Mouse (Mus musculus): ENCODE data around the gene Nfkbil1. TPM values are rescaled to one million over a fixed set of nuclear protein-coding genes. Genes with fewer than 3 reads are reported as not detected.

Nfkbil1 gene
- polyA plus RNA-seq (2015; fragmentation: Nextera tagmentation; extraction: Ambion mirVana): 15.2 and 18.3 TPM in 2 replicates

GRCm38 (mm10) chr17:35235614-35236389 is at the start of gene Nfkbil1:
Gene Nfkbil1 (minus strand): TSS chr17:35235792.

GRCm38 (mm10) chr17:35262664-35263522 is 27.3 kb upstream of the Nfkbil1 start, which contains the start of gene H2-D1:
Gene H2-D1 (plus strand): TSS chr17:35262730.

GRCm38 (mm10) chr17:35241305-35242014 is 5.9 kb upstream of the Nfkbil1 start, which contains the start of gene Ddx39b:
Gene Ddx39b (plus strand): TSS chr17:35241746.

GRCm38 (mm10) chr17:35233114-35233980 is 2.2 kb downstream of the Nfkbil1 start, which contains the start of gene Atp6v1g2:
Gene Atp6v1g2 (plus strand): TSS chr17:35233660.

GRCm38 (mm10) chr17:35220156-35220952 is 15.2 kb downstream of the Nfkbil1 start, which contains the start of gene Gm16181:
Gene Gm16181 (plus strand): TSS chr17:35220834.

GRCm38 (mm10) chr17:35204494-35205379 is 30.9 kb downstream of the Nfkbil1 start, which contains the start of gene Lta:
Gene Lta (minus strand): TSS chr17:35205351.

GRCm38 (mm10) chr17:35201787-35202186 is 33.8 kb downstream of the Nfkbil1 start, which contains the start of gene Tnf:
Gene Tnf (minus strand): TSS chr17:35202007.

GRCm38 (mm10) chr17:35193881-35194843 is 41.4 kb downstream of the Nfkbil1 start, which contains the start of gene Ltb:
Gene Ltb (plus strand): TSS chr17:35194439.

GRCm38 (mm10) chr17:35187959-35188610 is 47.5 kb downstream of the Nfkbil1 start, which contains the start of gene Lst1:
Gene Lst1 (minus strand): TSS chr17:35188439.

GRCm38 (mm10) chr17:35175968-35176367 is 59.6 kb downstream of the Nfkbil1 start, which contains the start of gene Aif1:
Gene Aif1 (minus strand): TSS chr17:35176068.

Small RNA genes within 50 kb of the gene (microRNA-seq; reads per million reads assigned to microRNA genes)
- gene Mir6973a (ENCODE audit: borderline replicate concordance, insufficient number of aligned reads): not detected
- gene Mir6974 (ENCODE audit: borderline replicate concordance, insufficient number of aligned reads): not detected
- gene Mir6975 (ENCODE audit: borderline replicate concordance, insufficient number of aligned reads): not detected
- not detected for gene Mir8094 (ENCODE audit: borderline replicate concordance, insufficient number of aligned reads)

Other genes starting within 250 kb of the Nfkbil1 start
- 31.9 and 37.8 TPM in 2 replicates for gene Vars, start 234.8 kb downstream of the Nfkbil1 start, polyA plus RNA-seq (2015; fragmentation: Nextera tagmentation; extraction: Ambion mirVana)
- 0.21 and 0.35 TPM in 2 replicates for gene Vwa7, start 219.2 kb downstream of the Nfkbil1 start, polyA plus RNA-seq (2015; fragmentation: Nextera tagmentation; extraction: Ambion mirVana)
- gene Sapcd1, start 207.8 kb downstream of the Nfkbil1 start, polyA plus RNA-seq (2015; fragmentation: Nextera tagmentation; extraction: Ambion mirVana): 4.2 and 6.4 TPM in 2 replicates
- gene Msh5, start 189.0 kb downstream of the Nfkbil1 start, polyA plus RNA-seq (2015; fragmentation: Nextera tagmentation; extraction: Ambion mirVana): 2.5 and 3.4 TPM in 2 replicates
- 309 and 357 TPM in 2 replicates for gene Clic1, start 185.8 kb downstream of the Nfkbil1 start, polyA plus RNA-seq (2015; fragmentation: Nextera tagmentation; extraction: Ambion mirVana)
- gene Ddah2, start 176.8 kb downstream of the Nfkbil1 start, polyA plus RNA-seq (2015; fragmentation: Nextera tagmentation; extraction: Ambion mirVana): 134 and 219 TPM in 2 replicates
- 0.19 and 0.61 TPM in 2 replicates for gene Ly6g6c, start 170.4 kb downstream of the Nfkbil1 start, polyA plus RNA-seq (2015; fragmentation: Nextera tagmentation; extraction: Ambion mirVana)
- gene Mpig6b, start 169.6 kb downstream of the Nfkbil1 start, polyA plus RNA-seq (2015; fragmentation: Nextera tagmentation; extraction: Ambion mirVana): 0.55 and 0.69 TPM in 2 replicates
- 0.12 and 0.55 TPM in 2 replicates for gene Ly6g6e, start 158.9 kb downstream of the Nfkbil1 start, polyA plus RNA-seq (2015; fragmentation: Nextera tagmentation; extraction: Ambion mirVana)
- gene Ly6g6d, start 157.7 kb downstream of the Nfkbil1 start, polyA plus RNA-seq (2015; fragmentation: Nextera tagmentation; extraction: Ambion mirVana): 1.4 and 2.1 TPM in 2 replicates
- gene Ly6g6f, start 150.2 kb downstream of the Nfkbil1 start, polyA plus RNA-seq (2015; fragmentation: Nextera tagmentation; extraction: Ambion mirVana): 0.22 and 0.73 TPM in 2 replicates
- gene Abhd16a, start 146.5 kb downstream of the Nfkbil1 start, polyA plus RNA-seq (2015; fragmentation: Nextera tagmentation; extraction: Ambion mirVana): 94.1 and 104 TPM in 2 replicates
- gene Ly6g5c, start 127.5 kb downstream of the Nfkbil1 start, polyA plus RNA-seq (2015; fragmentation: Nextera tagmentation; extraction: Ambion mirVana): not detected in 2 replicates
- gene Ly6g5b, start 120.4 kb downstream of the Nfkbil1 start, polyA plus RNA-seq (2015; fragmentation: Nextera tagmentation; extraction: Ambion mirVana): 0.30 and 0.47 TPM in 2 replicates
- 14.4 and 16.6 TPM in 2 replicates for gene Gpank1, start 114.3 kb downstream of the Nfkbil1 start, polyA plus RNA-seq (2015; fragmentation: Nextera tagmentation; extraction: Ambion mirVana)
- 161 and 223 TPM in 2 replicates for gene Csnk2b, start 113.7 kb downstream of the Nfkbil1 start, polyA plus RNA-seq (2015; fragmentation: Nextera tagmentation; extraction: Ambion mirVana)
- 8.9 and 11.5 TPM in 2 replicates for gene D17H6S53E, start 109.4 kb downstream of the Nfkbil1 start, polyA plus RNA-seq (2015; fragmentation: Nextera tagmentation; extraction: Ambion mirVana)
- 26.8 and 40.5 TPM in 2 replicates for gene Apom, start 103.7 kb downstream of the Nfkbil1 start, polyA plus RNA-seq (2015; fragmentation: Nextera tagmentation; extraction: Ambion mirVana)
- 40.7 and 47.0 TPM in 2 replicates for gene Bag6, start 100.6 kb downstream of the Nfkbil1 start, polyA plus RNA-seq (2015; fragmentation: Nextera tagmentation; extraction: Ambion mirVana)
- 64.0 and 83.9 TPM in 2 replicates for gene Prrc2a, start 70.9 kb downstream of the Nfkbil1 start, polyA plus RNA-seq (2015; fragmentation: Nextera tagmentation; extraction: Ambion mirVana)
- 28.3 and 48.7 TPM in 2 replicates for gene Aif1, start 59.7 kb downstream of the Nfkbil1 start, polyA plus RNA-seq (2015; fragmentation: Nextera tagmentation; extraction: Ambion mirVana)
- gene Lst1, start 47.4 kb downstream of the Nfkbil1 start, polyA plus RNA-seq (2015; fragmentation: Nextera tagmentation; extraction: Ambion mirVana): 25.5 and 35.9 TPM in 2 replicates
- 2.1 and 4.4 TPM in 2 replicates for gene Ltb, start 41.4 kb downstream of the Nfkbil1 start, polyA plus RNA-seq (2015; fragmentation: Nextera tagmentation; extraction: Ambion mirVana)
- gene Tnf, start 33.8 kb downstream of the Nfkbil1 start, polyA plus RNA-seq (2015; fragmentation: Nextera tagmentation; extraction: Ambion mirVana): 0.26 and 0.39 TPM in 2 replicates
- 0.09 and 0.25 TPM in 2 replicates for gene Lta, start 30.4 kb downstream of the Nfkbil1 start, polyA plus RNA-seq (2015; fragmentation: Nextera tagmentation; extraction: Ambion mirVana)
- 0.37 TPM in 1 of 2 replicates, not detected in the other for gene Gm16181, start 15.0 kb downstream of the Nfkbil1 start, polyA plus RNA-seq (2015; fragmentation: Nextera tagmentation; extraction: Ambion mirVana)
- gene Atp6v1g2, start 2.1 kb downstream of the Nfkbil1 start, polyA plus RNA-seq (2015; fragmentation: Nextera tagmentation; extraction: Ambion mirVana): 9.4 and 13.5 TPM in 2 replicates
- gene Ddx39b, start 6.0 kb upstream of the Nfkbil1 start, polyA plus RNA-seq (2015; fragmentation: Nextera tagmentation; extraction: Ambion mirVana): 140 and 197 TPM in 2 replicates
- gene H2-D1, start 26.9 kb upstream of the Nfkbil1 start, polyA plus RNA-seq (2015; fragmentation: Nextera tagmentation; extraction: Ambion mirVana): 191 and 238 TPM in 2 replicates
- 0.07 and 0.44 TPM in 2 replicates for gene H2-Q1, start 84.6 kb upstream of the Nfkbil1 start, polyA plus RNA-seq (2015; fragmentation: Nextera tagmentation; extraction: Ambion mirVana)
- gene H2-Q2, start 106.5 kb upstream of the Nfkbil1 start, polyA plus RNA-seq (2015; fragmentation: Nextera tagmentation; extraction: Ambion mirVana): 0.69 and 2.1 TPM in 2 replicates
- gene H2-Q4, start 143.8 kb upstream of the Nfkbil1 start, polyA plus RNA-seq (2015; fragmentation: Nextera tagmentation; extraction: Ambion mirVana): 6.1 and 9.2 TPM in 2 replicates
- 0.16 and 1.2 TPM in 2 replicates for gene H2-Q6, start 189.1 kb upstream of the Nfkbil1 start, polyA plus RNA-seq (2015; fragmentation: Nextera tagmentation; extraction: Ambion mirVana)
- 2.4 and 3.1 TPM in 2 replicates for gene H2-Q7, start 203.4 kb upstream of the Nfkbil1 start, polyA plus RNA-seq (2015; fragmentation: Nextera tagmentation; extraction: Ambion mirVana)
- 14.6 and 17.7 TPM in 2 replicates for gene H2-Q10, start 234.3 kb upstream of the Nfkbil1 start, polyA plus RNA-seq (2015; fragmentation: Nextera tagmentation; extraction: Ambion mirVana)